Mouse (Mus musculus): ENCODE results near the gene Kalrn. TPM values are rescaled to one million over a fixed set of nuclear protein-coding genes. Genes with fewer than 3 reads are reported as not detected.
A peak's percentile ranks its signal among the peaks of the same experiment; 100 is the strongest.

Kalrn gene
- polyA plus RNA-seq, 1 experiment from 2014 or later = 44.6 TPM

DNA sequence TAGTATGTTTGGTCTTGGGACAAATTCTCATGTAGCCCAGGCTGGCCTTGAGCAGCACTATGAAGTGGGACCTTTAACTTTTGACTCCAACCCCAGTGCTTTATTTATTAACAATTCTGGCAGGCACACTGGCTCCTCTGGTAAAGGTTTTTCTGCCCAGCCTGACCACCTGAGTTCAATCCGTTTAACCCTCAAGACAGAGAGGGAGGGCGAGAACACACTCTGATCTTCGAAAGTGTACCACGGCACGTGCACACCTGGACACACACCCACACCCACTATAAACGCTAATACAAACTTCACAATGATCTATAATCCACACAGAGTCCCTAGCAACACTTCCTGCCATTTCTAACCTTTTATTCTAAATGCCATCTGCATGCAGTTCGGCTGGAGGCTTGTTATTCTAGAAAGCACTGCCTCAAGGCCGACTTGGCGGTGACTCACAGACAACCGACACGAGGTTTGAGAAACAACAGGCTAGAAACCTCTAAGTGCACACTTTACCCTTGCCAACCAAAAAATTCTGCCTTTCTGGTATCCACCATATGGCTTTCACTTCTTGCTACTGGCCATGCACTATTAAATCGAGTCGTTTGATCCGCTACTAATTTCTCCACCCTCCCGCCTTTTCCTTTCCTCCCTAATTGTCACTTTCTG, 607.3 kb downstream of the Kalrn start:
- peak overlapping the region; percentile 77 for H3K4me3 ChIP-seq (replicated peaks; ENCODE audit: low read depth, low read length)
- peaks cover 11% of the 10 kb centered on the region; the same call in 1 of the 2 replicates for H3K4me1 ChIP-seq (ENCODE audit: control insufficient read depth, insufficient read depth, low read length)
- ATAC-seq (ENCODE audit: low FRiP score, low TSS enrichment) (peak; percentile 44; the same call in 1 of the 2 replicates), DNase-seq (peak; percentile 31)
- H3K4me2 ChIP-seq (ENCODE audit: low read length) = peak overlapping the region; percentile 63
- no peaks in the 10 kb centered on the region for H3K9me3 ChIP-seq (ENCODE audit: control insufficient read depth, low read length)
- 18% methylated on average over 15 of the region's 15 CpGs for WGBS
- peaks cover 23% of the 10 kb centered on the region for H3K36me3 ChIP-seq (ENCODE audit: control insufficient read depth, insufficient read depth, low read length)
- H3K27ac ChIP-seq (replicated peaks; ENCODE audit: low read depth, low read length) = no peak overlapping the region
- peak overlapping the region; percentile 72 for H3K9ac ChIP-seq (replicated peaks; ENCODE audit: low read length)
- no peaks in the 10 kb centered on the region for H3K27me3 ChIP-seq (ENCODE audit: control insufficient read depth, insufficient read depth, low read length)

GRCm38 (mm10) chr16:33963509-33963908, 609.8 kb downstream of the Kalrn start:
- Histone ChIP-seq H3K27ac (replicated peaks; ENCODE audit: low read depth, low read length) (no peak overlapping the region), H3K4me3 (replicated peaks; ENCODE audit: low read depth, low read length) (no peak overlapping the region), H3K27me3 (ENCODE audit: control insufficient read depth, insufficient read depth, low read length) (no peaks in the 10 kb centered on the region), H3K4me2 (ENCODE audit: low read length) (no peak overlapping the region), H3K36me3 (ENCODE audit: control insufficient read depth, insufficient read depth, low read length) (peaks cover 47% of the 10 kb centered on the region), H3K9me3 (ENCODE audit: control insufficient read depth, low read length) (no peaks in the 10 kb centered on the region), H3K4me1 (ENCODE audit: control insufficient read depth, insufficient read depth, low read length) (peaks cover 11% of the 10 kb centered on the region; the same call in 1 of the 2 replicates), H3K9ac (replicated peaks; ENCODE audit: low read length) (no peak overlapping the region)
- DNase-seq (no peak), ATAC-seq (ENCODE audit: low FRiP score, low TSS enrichment) (no peak)
- WGBS = 93% methylated on average over 6 of the region's 6 CpGs

DNA sequence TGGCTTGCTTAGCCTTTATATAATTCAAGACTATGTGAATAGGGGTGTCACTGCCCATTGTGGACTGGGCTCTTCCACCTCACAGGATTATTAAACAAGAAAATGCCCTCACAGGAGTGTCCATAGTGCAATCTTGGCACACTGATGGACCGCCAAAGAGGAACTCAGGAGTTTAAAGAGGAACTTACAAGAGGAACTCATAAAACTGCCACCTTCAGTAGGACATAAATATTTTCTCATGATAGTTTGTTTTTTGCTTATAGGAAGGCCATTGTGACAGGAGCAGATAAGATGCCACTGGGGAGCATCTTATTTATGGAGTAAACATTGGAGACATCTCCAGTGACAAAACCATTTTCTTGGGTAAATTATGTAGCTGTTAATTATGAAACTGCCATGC, 618.5 kb downstream of the Kalrn start:
- Histone ChIP-seq H3K9me3 (ENCODE audit: control insufficient read depth, low read length) (no peaks in the 10 kb centered on the region), H3K4me1 (ENCODE audit: control insufficient read depth, insufficient read depth, low read length) (no peaks in the 10 kb centered on the region), H3K4me3 (replicated peaks; ENCODE audit: low read depth, low read length) (no peak overlapping the region), H3K27ac (replicated peaks; ENCODE audit: low read depth, low read length) (no peak overlapping the region), H3K9ac (replicated peaks; ENCODE audit: low read length) (no peak overlapping the region), H3K36me3 (ENCODE audit: control insufficient read depth, insufficient read depth, low read length) (peaks cover 63% of the 10 kb centered on the region), H3K4me2 (ENCODE audit: low read length) (no peak overlapping the region), H3K27me3 (ENCODE audit: control insufficient read depth, insufficient read depth, low read length) (no peaks in the 10 kb centered on the region)
- 96% methylated on average over 1 of the region's 1 CpGs for WGBS
- ATAC-seq (ENCODE audit: low FRiP score, low TSS enrichment) (no peak), DNase-seq (no peak)

GRCm38 (mm10) chr16:33953008-33953407, 620.3 kb downstream of the Kalrn start:
- Histone ChIP-seq H3K9me3 (ENCODE audit: control insufficient read depth, low read length) (no peaks in the 10 kb centered on the region), H3K27me3 (ENCODE audit: control insufficient read depth, insufficient read depth, low read length) (no peaks in the 10 kb centered on the region), H3K4me1 (ENCODE audit: control insufficient read depth, insufficient read depth, low read length) (no peaks in the 10 kb centered on the region), H3K9ac (replicated peaks; ENCODE audit: low read length) (no peak overlapping the region), H3K4me2 (ENCODE audit: low read length) (no peak overlapping the region), H3K4me3 (replicated peaks; ENCODE audit: low read depth, low read length) (no peak overlapping the region), H3K36me3 (ENCODE audit: control insufficient read depth, insufficient read depth, low read length) (peaks cover 46% of the 10 kb centered on the region), H3K27ac (replicated peaks; ENCODE audit: low read depth, low read length) (no peak overlapping the region)
- no peak for ATAC-seq (ENCODE audit: low FRiP score, low TSS enrichment)
- DNase-seq = no peak
- 87% methylated on average over 4 of the region's 4 CpGs for WGBS

- peaks cover 26% of the 10 kb centered on the region for H3K36me3 ChIP-seq (ENCODE audit: control insufficient read depth, insufficient read depth, low read length)
- H3K27ac ChIP-seq (replicated peaks; ENCODE audit: low read depth, low read length) = no peak overlapping the region
- H3K4me2 ChIP-seq (ENCODE audit: low read length) = no peak overlapping the region
- WGBS = 39% methylated on average over 4 of the region's 4 CpGs
- no peak overlapping the region for H3K9ac ChIP-seq (replicated peaks; ENCODE audit: low read length)
- H3K4me1 ChIP-seq (ENCODE audit: control insufficient read depth, insufficient read depth, low read length) = no peaks in the 10 kb centered on the region
- H3K27me3 ChIP-seq (ENCODE audit: control insufficient read depth, insufficient read depth, low read length) = no peaks in the 10 kb centered on the region
- DNase-seq (peak; percentile 90), ATAC-seq (ENCODE audit: low FRiP score, low TSS enrichment) (no peak; the same call in 1 of the 2 replicates)
- H3K4me3 ChIP-seq (replicated peaks; ENCODE audit: low read depth, low read length) = no peak overlapping the region
- H3K9me3 ChIP-seq (ENCODE audit: control insufficient read depth, low read length) = no peaks in the 10 kb centered on the region
Measured at GRCm38 (mm10) chr16:33950830-33951229, 622.5 kb downstream of the Kalrn start.

GRCm38 (mm10) chr16:33950386-33950785, 622.9 kb downstream of the Kalrn start:
- ATAC-seq (ENCODE audit: low FRiP score, low TSS enrichment) (no peak), DNase-seq (no peak)
- Histone ChIP-seq H3K4me1 (ENCODE audit: control insufficient read depth, insufficient read depth, low read length) (no peaks in the 10 kb centered on the region), H3K27ac (replicated peaks; ENCODE audit: low read depth, low read length) (no peak overlapping the region), H3K9ac (replicated peaks; ENCODE audit: low read length) (no peak overlapping the region), H3K36me3 (ENCODE audit: control insufficient read depth, insufficient read depth, low read length) (peaks cover 21% of the 10 kb centered on the region), H3K27me3 (ENCODE audit: control insufficient read depth, insufficient read depth, low read length) (no peaks in the 10 kb centered on the region), H3K9me3 (ENCODE audit: control insufficient read depth, low read length) (no peaks in the 10 kb centered on the region), H3K4me3 (replicated peaks; ENCODE audit: low read depth, low read length) (no peak overlapping the region), H3K4me2 (ENCODE audit: low read length) (no peak overlapping the region)
- 89% methylated on average over 6 of the region's 6 CpGs for WGBS

DNA sequence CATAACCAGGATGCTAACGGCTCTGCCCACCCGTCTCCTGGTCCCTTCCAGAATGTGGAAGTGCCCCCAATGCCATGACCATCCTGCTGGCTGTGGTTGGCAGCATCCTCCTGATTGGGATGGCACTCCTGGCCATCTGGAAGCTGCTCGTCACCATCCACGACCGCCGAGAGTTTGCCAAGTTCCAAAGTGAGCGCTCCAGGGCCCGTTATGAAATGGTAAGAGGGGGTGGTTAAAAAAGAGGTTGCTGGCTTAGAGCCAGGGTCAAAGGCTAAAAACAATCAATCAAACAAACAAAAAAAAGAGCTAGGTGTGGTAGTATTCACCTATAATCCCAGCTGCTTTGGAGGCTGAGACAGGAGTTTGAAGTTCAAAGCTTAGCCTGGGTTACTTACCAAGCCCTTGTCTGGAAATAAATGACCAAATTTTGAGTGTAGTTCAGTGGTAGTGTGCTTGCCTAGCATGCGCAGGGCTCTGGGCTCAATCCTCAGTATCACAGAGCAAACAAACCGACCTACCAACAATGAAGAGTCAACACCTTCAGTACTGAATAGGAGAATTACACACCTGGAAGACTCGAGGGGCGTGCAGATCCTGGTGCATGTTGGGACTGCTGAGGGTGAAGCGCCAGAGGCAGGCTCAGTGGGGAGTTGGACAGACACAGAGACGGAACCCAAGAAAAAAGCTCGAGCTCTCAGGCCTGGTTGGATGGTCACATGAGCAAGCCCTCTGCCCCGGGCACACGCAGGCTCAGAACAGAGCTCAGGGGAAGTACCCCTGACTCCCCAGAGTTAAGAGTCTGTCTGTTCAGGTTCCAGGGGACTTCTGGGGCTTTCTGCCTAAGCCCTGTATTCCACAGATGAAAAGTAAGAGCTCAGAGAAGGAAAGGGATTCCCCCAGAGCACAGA, 625.4 kb downstream of the Kalrn start:
- Histone ChIP-seq H3K9me3 (ENCODE audit: control insufficient read depth, low read length) (no peaks in the 10 kb centered on the region), H3K4me3 (replicated peaks; ENCODE audit: low read depth, low read length) (no peak overlapping the region), H3K9ac (replicated peaks; ENCODE audit: low read length) (no peak overlapping the region), H3K4me1 (ENCODE audit: control insufficient read depth, insufficient read depth, low read length) (no peaks in the 10 kb centered on the region), H3K4me2 (ENCODE audit: low read length) (no peak overlapping the region), H3K27ac (replicated peaks; ENCODE audit: low read depth, low read length) (no peak overlapping the region), H3K27me3 (ENCODE audit: control insufficient read depth, insufficient read depth, low read length) (no peaks in the 10 kb centered on the region), H3K36me3 (ENCODE audit: control insufficient read depth, insufficient read depth, low read length) (0 out of 2 replicates have a peak, but pooled peaks cover 3% of the 10 kb centered on the region)
- no peak for ATAC-seq (ENCODE audit: low FRiP score, low TSS enrichment)
- WGBS = 90% methylated on average over 17 of the region's 17 CpGs
- DNase-seq = no peak

DNA sequence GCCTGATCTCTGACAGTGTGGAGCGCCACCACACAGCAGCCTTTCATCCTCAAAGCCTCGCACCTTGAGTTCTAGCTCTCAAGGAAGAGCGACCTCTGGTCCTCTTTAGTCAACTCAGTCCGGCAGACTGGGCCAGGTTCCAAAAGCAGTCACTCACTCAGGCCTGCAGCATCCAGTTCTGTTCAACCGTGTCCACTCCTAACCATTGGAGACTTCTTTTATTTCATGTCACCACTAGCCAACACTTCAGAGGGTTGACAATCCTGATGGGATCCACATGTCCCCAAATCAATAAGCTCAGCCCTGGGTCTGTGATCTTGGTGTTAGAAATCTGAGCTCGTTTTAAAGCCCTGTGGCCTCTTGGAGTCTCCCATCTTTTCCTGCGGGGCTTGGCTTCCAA, 627.3 kb downstream of the Kalrn start:
- Histone ChIP-seq H3K36me3 (ENCODE audit: control insufficient read depth, insufficient read depth, low read length) (no peaks in the 10 kb centered on the region), H3K4me1 (ENCODE audit: control insufficient read depth, insufficient read depth, low read length) (0 out of 2 replicates have a peak, but pooled peaks cover 8% of the 10 kb centered on the region), H3K4me3 (replicated peaks; ENCODE audit: low read depth, low read length) (no peak overlapping the region), H3K27ac (replicated peaks; ENCODE audit: low read depth, low read length) (no peak overlapping the region), H3K27me3 (ENCODE audit: control insufficient read depth, insufficient read depth, low read length) (no peaks in the 10 kb centered on the region), H3K9ac (replicated peaks; ENCODE audit: low read length) (no peak overlapping the region), H3K9me3 (ENCODE audit: control insufficient read depth, low read length) (no peaks in the 10 kb centered on the region), H3K4me2 (ENCODE audit: low read length) (no peak overlapping the region)
- ATAC-seq (ENCODE audit: low FRiP score, low TSS enrichment) (no peak), DNase-seq (no peak)
- 79% methylated on average over 7 of the region's 7 CpGs for WGBS
